Mouse (Mus musculus) midbrain, postnatal 0 days (tissue): ENCODE measurements around the gene Hadhb. TPM values are rescaled to one million over a fixed set of nuclear protein-coding genes. Genes with fewer than 3 reads are reported as not detected.
A peak's percentile ranks its signal among the peaks of the same experiment; 100 is the strongest.

ENCODE experiments used
- ATAC-seq: fragments of 200-750 bp; cut with Nextera tagmentation; 2 replicates; pipeline ENCODE4 v1.8.0; 2017; ENCODE audit warnings: moderate number of reproducible peaks, mild to moderate bottlenecking, moderate TSS enrichment, moderate library complexity; ENCODE audit not compliant: low FRiP score
- DNase-seq: peaks from one replicate; pipeline ENCODE4 v3.0.0-alpha.2; 2015; ENCODE audit warnings: low spot score
- H3K27ac ChIP-seq: fragments of 300-500 bp; sonication (generic); 2 replicates; pipeline ENCODE4 v1.5.1; 2014; ENCODE audit warnings: low read depth, mild to moderate bottlenecking, low read length, mixed read lengths
- H3K27me3 ChIP-seq: fragments of 300-500 bp; sonication (generic); 2 replicates; pipeline ENCODE4 v1.6.1; 2014; ENCODE audit warnings: low read length, control low read depth, mixed read lengths; ENCODE audit not compliant: insufficient read depth
- H3K36me3 ChIP-seq: fragments of 300-500 bp; sonication (generic); 2 replicates; pipeline ENCODE4 v1.6.1; 2014; ENCODE audit warnings: low read length, control low read depth, mixed read lengths; ENCODE audit not compliant: insufficient read depth
- H3K4me1 ChIP-seq: fragments of 300-500 bp; sonication (generic); 2 replicates; pipeline ENCODE4 v1.6.1; 2014; ENCODE audit warnings: mild to moderate bottlenecking, control low read depth, antibody characterized with exemption, low read length, mixed read lengths; ENCODE audit not compliant: insufficient read depth
- H3K4me2 ChIP-seq: fragments of 300-500 bp; sonication (generic); 2 replicates; pipeline ENCODE4 v1.6.1; 2014; ENCODE audit warnings: low read depth, mild to moderate bottlenecking, low read length, mixed read lengths; ENCODE audit not compliant: poor library complexity, severe bottlenecking
- H3K4me3 ChIP-seq: fragments of 300-500 bp; sonication (generic); 2 replicates; pipeline ENCODE4 v1.5.1; 2014; ENCODE audit warnings: low read depth, mild to moderate bottlenecking, low read length, moderate library complexity
- H3K9ac ChIP-seq: fragments of 300-500 bp; sonication (generic); replicated peaks from 2 replicates; pipeline ENCODE4 v1.6.1; 2014; ENCODE audit warnings: mild to moderate bottlenecking, low read length, moderate library complexity, mixed read lengths; ENCODE audit not compliant: poor library complexity, severe bottlenecking
- H3K9me3 ChIP-seq: fragments of 300-500 bp; sonication (generic); 2 replicates; pipeline ENCODE4 v1.6.1; 2016; ENCODE audit warnings: low read length, control low read depth
- CTCF ChIP-seq: IDR thresholded peaks from 2 replicates; pipeline ENCODE4 v1.5.1; 2016; ENCODE audit warnings: antibody characterized with exemption, mild to moderate bottlenecking
- WGBS: fragments of 180-500 bp; shearing (Covaris S2); extraction: QIAGEN DNeasy Blood & Tissue Kit; methylation state at CpG from one replicate; pipeline ENCODE4 v1.1.7; 2014; 5-methylcytosine and 5-hydroxymethylcytosine counted together
- polyA plus RNA-seq: library from polyadenylated mRNA; unstranded; fragments of >200 nt; fragmentation: Nextera tagmentation; extraction: Ambion mirVana; gene quantifications from 2 replicates; pipeline ENCODE4 v1.2.1, GENCODE M21; 2015
- total RNA-seq: library from RNA; depleted of rRNA; stranded (reverse); fragments of >200 nt; gene quantifications from 2 replicates; pipeline ENCODE4 v1.2.3, GENCODE M21; 2014

Gene Hadhb
- total and polyA plus RNA-seq, 2 experiments from 2014 or later = 41.1 to 56.8 TPM

DNA sequence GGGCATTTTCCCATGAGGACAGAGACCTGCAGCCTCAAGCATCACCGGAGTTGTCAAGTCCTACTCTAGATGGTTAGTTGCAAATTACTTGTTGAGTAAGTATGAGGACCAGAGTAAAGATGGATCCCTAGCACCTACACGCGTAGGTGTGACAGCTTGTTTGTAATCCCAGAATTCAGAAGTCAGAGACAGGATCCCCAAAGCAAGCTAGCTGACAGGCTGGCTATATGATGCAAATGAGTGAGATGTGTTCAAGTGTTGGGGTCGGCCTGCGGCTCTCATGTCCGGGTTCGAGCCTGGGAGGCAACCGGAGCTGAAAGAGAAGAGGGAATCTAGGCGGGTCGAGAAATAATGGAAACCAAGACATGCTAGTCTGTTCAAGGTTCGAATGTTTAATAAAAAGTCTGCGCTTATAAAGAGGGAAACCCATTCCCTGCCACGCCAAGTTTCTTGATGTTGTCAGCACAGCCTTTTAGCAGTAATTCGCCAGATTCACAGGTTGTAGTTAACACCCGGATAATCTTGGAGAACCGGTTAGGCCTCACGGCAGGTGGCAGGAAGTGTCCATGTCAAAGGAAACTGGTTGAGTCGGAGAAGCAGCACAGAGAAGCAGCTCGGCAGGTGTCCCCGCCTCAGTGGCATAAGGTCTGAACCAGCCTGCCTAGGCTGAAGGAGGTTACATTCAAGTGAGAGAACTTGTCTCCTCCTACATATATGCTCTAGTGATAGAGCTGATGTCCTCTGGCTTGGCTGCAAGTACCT, 18.1 kb downstream of the Hadhb start:
- DNase-seq (no peak), ATAC-seq (no peak)
- Histone ChIP-seq H3K9me3 (no peaks in the 10 kb centered on the region), H3K4me2 (no peak overlapping the region), H3K4me3 (no peak overlapping the region), H3K4me1 (no peaks in the 10 kb centered on the region), H3K9ac (no peak overlapping the region), H3K27ac (no peak overlapping the region), H3K36me3 (peaks cover 40% of the 10 kb centered on the region), H3K27me3 (no peaks in the 10 kb centered on the region)
- WGBS = 53% methylated on average over 20 of the region's 20 CpGs
- TF ChIP-seq CTCF = no peak

DNA sequence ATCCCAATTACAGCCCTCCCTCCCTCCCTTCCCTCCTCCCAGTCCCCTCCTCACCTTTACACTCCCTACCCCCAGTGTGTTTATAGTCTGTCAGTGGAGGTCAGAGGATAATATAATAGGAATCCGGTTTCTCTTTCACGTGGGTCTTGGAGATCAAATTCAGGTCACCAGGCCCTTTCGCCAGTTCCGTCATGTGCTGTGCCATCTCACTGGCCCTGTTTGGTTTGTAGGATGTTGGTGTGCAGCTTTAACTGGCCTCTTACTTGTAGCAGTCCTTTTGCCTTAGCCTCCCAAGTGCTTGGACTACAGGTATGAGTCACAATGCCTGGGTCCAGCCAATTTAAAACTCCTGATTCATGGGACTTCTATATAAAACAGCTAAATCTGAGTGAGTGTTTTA, 20.8 kb downstream of the Hadhb start:
- ATAC-seq (no peak), DNase-seq (no peak)
- TF ChIP-seq CTCF = no peak
- Histone ChIP-seq H3K27me3 (no peaks in the 10 kb centered on the region), H3K27ac (no peak overlapping the region), H3K36me3 (peaks cover 40% of the 10 kb centered on the region), H3K4me3 (no peak overlapping the region), H3K9ac (no peak overlapping the region), H3K4me2 (no peak overlapping the region), H3K4me1 (no peaks in the 10 kb centered on the region), H3K9me3 (no peaks in the 10 kb centered on the region)
- WGBS = 84% methylated on average over 4 of the region's 4 CpGs

DNA sequence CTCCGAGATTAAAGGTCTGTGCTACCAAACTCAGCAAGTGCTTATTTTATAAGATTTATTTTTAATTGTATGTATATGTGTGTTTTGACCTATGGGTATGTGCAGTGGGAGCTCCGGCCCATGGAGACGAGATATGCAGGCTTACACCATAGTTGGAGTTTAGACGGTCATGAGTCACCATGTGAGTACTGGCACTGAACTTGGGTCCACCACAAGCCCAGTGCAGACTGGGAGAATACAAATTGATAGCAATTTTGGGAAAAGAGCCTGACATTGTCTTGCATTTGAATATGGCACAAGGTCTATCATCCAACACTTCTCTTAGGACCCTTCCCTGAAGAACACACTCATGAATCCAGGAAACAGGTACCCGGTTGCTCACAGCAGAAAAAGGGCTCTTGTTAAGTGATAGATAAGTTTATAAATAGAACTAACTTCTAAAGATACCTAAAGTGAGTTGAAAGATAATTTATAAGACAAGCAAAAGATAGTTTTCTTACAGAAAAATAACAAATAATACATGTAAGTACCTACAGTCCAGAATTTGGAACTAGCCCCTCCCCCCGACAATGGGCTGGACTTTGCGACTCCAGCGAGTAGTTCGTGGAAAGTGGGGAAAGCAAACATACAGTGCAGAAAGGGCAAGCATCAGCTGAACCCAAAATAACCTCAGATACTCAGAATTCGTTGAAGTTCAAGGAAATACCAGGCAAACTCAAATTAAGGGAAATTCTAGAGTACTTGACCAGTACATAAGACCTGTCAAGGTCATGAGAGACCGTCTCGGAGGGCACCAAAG, 32.8 kb downstream of the Hadhb start:
- Histone ChIP-seq H3K27me3 (no peaks in the 10 kb centered on the region), H3K9me3 (no peaks in the 10 kb centered on the region), H3K36me3 (peaks cover 20% of the 10 kb centered on the region), H3K4me1 (no peaks in the 10 kb centered on the region), H3K4me3 (no peak overlapping the region), H3K27ac (no peak overlapping the region), H3K9ac (no peak overlapping the region), H3K4me2 (no peak overlapping the region)
- WGBS = 96% methylated on average over 12 of the region's 12 CpGs
- TF ChIP-seq CTCF = no peak
- ATAC-seq = no peak
- DNase-seq = no peak

DNA sequence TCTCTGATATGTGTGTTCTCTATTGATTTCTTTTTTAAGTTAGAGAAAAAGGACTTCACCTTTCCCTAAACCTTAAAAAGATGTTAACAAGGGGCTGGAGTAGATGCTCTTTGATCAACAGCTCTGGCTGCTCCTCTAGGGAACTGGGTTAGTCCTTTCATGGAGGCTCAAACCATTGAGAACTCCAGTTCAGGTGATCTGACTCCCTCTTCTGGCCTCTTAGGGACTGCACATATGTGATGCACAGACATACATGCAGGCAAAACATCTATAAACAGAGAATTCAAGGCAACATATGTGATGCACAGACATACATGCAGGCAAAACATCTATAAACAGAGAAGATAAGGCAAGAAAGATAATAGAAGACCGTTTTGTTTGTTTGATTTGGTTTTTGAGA, 37.4 kb downstream of the Hadhb start:
- H3K27me3 ChIP-seq = no peaks in the 10 kb centered on the region
- WGBS = 93% methylated on average over 1 of the region's 1 CpGs
- H3K4me3 ChIP-seq = no peak overlapping the region

DNA sequence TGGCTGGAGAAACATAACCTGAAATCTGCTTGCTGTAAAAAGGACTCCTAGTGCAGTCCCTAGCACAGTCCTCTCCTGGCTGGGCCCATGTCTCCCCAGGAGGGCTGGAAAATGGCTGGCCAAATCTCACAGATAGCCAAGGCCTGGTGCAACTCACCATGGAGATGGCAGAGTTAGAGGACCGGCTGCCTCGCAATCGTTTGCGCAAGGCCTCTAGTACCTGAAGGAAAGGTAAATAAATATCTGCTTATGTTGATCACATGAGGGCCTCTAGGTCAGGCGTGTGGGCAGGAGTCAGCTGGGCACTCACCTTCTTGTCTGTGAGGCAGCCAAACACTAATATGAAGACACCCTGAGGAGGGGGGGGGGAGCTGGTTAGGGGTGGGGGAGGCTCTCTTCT, 40.3 kb downstream of the Hadhb start:
- WGBS = 93% methylated on average over 5 of the region's 5 CpGs
- no peak overlapping the region for H3K9ac ChIP-seq
- DNase-seq (no peak), ATAC-seq (no peak)
- no peaks in the 10 kb centered on the region for H3K4me1 ChIP-seq
- no peak overlapping the region for H3K27ac ChIP-seq
- no peak overlapping the region for H3K4me2 ChIP-seq
- no peaks in the 10 kb centered on the region for H3K27me3 ChIP-seq
- TF ChIP-seq CTCF = no peak
- no peak overlapping the region for H3K4me3 ChIP-seq
- H3K36me3 ChIP-seq = no peaks in the 10 kb centered on the region
- no peaks in the 10 kb centered on the region for H3K9me3 ChIP-seq

More for the DNA sequence above, 37.4 kb downstream of the Hadhb start:
- DNase-seq = no peak
- Histone ChIP-seq H3K4me2 (no peak overlapping the region), H3K4me1 (no peaks in the 10 kb centered on the region), H3K27ac (no peak overlapping the region), H3K36me3 (no peaks in the 10 kb centered on the region), H3K9me3 (no peaks in the 10 kb centered on the region), H3K9ac (no peak overlapping the region)
- TF ChIP-seq CTCF = peak; percentile 42
- ATAC-seq = no peak

DNA sequence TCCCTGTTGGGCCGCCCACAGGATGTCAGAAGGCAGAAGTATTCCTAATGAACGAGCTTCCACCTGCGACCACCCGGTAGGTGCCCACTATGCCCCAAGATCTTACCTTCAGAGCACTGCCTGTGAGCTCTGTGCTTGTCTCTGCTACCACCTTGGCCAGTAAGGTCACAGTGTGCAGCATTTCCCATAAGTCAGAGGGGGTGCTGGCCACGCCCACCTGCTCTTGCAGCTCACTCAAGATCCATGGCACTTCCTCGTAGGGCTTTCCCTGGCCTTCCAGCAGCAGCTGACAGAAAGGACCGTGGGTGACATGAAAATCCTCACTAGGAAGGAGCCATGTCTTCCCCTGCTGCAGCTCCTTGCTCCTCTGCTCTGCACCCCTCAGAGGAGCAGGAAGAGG, 43.2 kb downstream of the Hadhb start:
- H3K4me3 ChIP-seq = no peak overlapping the region
- H3K4me1 ChIP-seq = no peaks in the 10 kb centered on the region
- DNase-seq (no peak), ATAC-seq (no peak)
- no peak overlapping the region for H3K27ac ChIP-seq
- no peaks in the 10 kb centered on the region for H3K36me3 ChIP-seq
- no peak for TF ChIP-seq CTCF
- 74% methylated on average over 7 of the region's 7 CpGs for WGBS
- H3K4me2 ChIP-seq = no peak overlapping the region
- no peak overlapping the region for H3K9ac ChIP-seq
- no peaks in the 10 kb centered on the region for H3K9me3 ChIP-seq
- no peaks in the 10 kb centered on the region for H3K27me3 ChIP-seq
